Mouse (Mus musculus) lung, adult 2 months (tissue): ENCODE measurements around the gene Gstcd.

Experiments used
- CTCF ChIP-seq: fragments of 200-500 bp; IDR thresholded peaks from 2 replicates; pipeline ENCODE4 v1.5.1; 2011; ENCODE audit warnings: mild to moderate bottlenecking, low read length, control low read depth; ENCODE audit not compliant: insufficient read depth
- POLR2A ChIP-seq: fragments of 200-500 bp; IDR thresholded peaks from 2 replicates; pipeline ENCODE4 v1.6.1; 2011; ENCODE audit warnings: low read depth, mild to moderate bottlenecking, control low read depth, low read length, borderline replicate concordance; ENCODE audit errors: extremely low read depth

GRCm38 (mm10) chr3:132983845-132984485 lies 107.9 kb downstream of the Gstcd start:
- TF ChIP-seq CTCF (no peak), POLR2A (no peak)
